Mouse (Mus musculus) activated CD4-positive, CD25-positive, alpha-beta regulatory T cell, adult 4 months (primary cell): ENCODE data around the gene Gnl2. TPM values are rescaled to one million over a fixed set of nuclear protein-coding genes. Genes with fewer than 3 reads are reported as not detected.

Source experiments
- ATAC-seq: one replicate; pipeline ENCODE4 v1.8.0; 2017
- polyA plus RNA-seq, 2 experiments: library from polyadenylated mRNA; unstranded; fragments of 100-300 nt; shearing (Covaris generic); gene quantifications; one replicate each; pipeline ENCODE4 v1.2.1; 2017

The Gnl2 gene
- polyA plus RNA-seq, 2 experiments from 2014 or later, result 60.7 to 68.3 TPM

DNA sequence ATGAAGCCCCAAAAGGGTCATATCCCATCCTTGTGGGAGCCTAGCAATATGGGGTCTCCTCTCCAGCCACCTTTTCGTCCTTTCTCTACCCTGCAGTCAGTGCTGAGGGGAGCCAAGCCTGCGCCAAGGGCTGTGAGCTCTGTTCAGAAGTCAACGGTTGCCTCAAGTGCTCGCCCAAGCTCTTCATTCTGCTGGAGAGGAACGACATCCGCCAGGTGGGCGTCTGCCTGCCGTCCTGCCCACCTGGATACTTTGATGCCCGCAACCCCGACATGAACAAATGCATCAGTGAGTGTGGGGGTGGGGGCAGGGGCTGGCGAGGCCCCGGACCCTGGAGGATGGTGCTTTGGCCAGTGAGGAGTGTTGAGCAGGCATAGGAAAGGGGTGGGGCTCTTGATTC lies 11.5 kb upstream of the Gnl2 start:
- no peak for ATAC-seq

DNA sequence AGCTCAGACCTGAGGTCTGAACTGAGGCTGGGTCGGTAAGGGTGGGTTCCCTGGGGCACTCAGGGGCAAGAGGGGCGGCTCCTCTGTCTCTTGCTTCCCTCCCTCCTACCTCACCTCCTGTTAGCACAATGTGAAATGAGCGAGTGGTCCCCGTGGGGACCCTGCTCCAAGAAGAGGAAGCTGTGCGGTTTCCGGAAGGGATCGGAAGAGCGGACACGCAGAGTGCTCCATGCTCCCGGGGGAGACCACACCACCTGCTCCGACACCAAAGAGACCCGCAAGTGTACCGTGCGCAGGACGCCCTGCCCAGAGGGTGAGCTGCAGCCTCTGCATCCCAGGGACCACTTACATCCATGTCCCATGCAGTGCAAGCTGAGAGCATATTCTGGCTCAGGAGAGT lies 8.9 kb upstream of the Gnl2 start:
- ATAC-seq, result no peak

DNA sequence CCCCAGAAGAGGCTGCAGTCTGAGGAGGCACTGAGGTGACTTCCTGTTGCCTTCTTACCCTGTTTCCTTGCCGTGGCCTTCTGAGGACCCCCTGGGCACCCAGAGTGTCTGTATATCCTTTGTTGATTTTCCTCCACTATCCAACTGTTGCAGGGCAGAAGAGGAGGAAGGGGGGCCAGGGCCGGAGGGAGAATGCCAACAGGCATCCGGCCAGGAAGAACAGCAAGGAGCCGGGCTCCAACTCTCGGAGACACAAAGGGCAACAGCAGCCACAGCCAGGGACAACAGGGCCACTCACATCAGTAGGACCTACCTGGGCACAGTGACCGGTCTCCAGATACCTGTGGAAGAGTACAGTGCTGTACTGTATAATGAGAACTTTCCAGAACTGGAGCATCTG lies 8.2 kb upstream of the Gnl2 start:
- no peak for ATAC-seq

DNA sequence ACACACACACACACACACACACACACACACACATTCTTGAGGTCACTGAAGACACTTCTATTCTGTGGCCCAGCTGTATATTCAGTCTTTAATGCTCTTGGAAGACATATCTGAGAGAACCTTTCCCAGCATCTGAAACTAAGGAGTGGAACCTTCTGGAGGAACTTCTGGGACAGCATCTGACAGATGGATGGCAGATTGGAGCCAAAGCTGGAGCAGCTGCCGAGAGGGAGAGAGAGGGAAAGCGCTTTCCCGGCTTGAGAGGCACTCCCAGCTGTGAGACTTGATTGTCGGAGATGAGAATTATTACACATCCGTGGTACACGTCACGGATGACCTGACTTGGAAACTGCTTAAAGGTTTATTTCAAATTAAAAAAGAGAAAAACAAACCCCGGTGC lies 7.7 kb upstream of the Gnl2 start:
- no peak for ATAC-seq

DNA sequence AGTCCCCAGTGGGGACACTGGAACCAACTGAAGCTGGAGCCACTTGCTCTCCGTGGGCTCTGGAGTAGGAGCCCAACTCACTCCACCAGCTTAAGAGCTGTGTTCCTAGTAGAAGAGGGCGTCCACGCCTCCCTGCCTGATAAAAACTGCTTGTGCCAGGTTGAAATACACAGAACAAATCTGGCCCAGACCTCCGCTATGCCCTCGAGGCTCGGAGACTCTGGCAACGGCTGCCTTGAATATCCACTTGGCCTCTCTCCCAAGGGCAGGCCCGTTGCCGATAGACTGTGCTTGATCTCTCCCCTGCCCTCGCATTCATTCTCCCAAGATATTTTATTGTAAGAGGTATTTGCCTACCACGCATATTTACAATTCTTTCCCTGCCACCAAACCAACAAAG lies 1.0 kb downstream of the Gnl2 start:
- no peak for ATAC-seq

DNA sequence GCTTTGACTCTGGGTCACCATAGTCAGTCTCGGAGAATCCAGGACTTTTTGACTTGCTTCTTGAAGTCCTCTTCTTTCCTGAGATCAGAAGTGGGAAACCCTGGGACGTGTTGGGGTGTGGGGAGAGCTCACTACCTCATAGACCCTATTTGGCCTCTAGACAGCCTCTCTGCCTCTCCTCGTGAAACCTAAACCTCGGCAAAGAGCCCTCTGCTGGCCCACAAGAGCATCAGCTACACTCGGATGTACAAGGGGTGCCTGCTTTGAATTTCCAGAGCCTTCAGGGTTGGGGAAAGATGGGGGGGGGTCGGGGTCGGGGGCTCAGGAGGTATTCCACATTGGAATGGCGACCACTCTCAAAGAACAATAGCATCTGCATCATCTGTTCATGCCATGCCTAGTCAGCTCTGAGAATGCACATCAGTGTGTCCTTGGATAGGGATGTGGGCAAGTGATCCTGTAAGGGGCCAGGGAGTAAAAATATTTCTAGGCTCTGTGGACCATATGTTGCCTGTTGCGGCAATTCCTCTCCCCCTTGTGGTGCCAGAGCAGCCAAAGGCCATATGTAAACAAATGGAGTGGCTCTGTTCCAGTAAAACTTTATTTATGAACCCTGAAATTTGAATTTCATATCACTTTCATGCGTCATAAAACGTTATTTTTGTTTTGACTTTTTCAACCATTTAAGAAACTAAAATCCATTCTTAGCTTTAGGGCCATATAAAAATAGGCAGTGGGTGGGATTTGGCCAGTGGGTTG lies 4.6 kb downstream of the Gnl2 start:
- ATAC-seq, result no peak

DNA sequence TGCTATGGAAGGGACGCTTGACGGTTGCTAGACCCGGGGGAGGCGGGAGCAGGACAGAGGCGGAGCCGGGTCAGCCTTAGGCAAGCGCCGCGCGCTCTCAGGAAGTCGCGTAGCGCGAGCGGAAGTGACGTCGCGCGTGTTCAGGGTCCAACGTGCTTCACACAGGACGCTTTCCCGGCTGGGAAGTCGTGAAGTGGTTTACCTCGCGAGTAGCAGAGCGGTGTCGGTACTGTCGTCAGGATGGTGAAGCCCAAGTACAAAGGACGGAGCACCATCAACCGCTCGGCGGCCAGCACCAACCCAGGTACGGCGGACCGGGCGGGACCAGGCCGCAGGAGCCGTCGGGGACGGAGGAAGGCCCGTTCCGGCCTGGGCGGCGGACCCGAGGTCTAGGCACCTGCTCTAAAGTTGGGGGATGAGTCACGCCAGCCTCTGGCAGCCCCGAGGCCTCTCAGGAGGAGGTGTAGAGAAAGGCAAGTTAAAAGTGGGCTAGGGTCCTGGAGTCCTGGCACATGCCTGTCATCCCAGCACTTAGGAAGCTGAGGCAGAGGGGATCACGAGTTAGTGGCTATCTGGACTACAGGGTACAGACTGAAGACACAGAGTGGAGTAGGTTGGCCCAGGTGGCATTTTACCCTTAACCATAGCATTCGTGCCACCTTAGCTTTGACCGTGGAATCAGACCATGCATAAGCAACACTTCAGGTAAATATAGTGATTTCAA lies 13.7 kb downstream of the Gnl2 start:
- peak; percentile 99 for ATAC-seq

DNA sequence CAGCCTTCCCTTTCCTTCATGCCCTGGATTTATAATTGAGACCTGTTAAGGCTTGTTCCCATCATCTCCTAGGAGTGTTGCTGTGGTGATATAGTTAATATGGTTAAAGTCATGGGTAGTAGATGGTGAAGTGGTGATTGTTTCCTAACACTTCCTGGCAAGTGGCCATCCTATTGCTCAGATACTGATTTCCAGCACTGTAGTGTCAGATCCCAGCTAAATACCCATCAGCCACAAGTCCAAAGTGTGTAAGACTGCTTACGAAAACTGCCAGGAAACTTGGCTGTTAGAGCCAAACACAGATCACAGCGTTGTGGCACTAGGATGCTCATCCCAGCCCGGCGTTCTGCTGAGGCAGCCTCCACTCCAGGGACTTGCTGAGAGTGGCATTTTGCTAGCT lies 18.0 kb downstream of the Gnl2 start:
- ATAC-seq, result no peak

DNA sequence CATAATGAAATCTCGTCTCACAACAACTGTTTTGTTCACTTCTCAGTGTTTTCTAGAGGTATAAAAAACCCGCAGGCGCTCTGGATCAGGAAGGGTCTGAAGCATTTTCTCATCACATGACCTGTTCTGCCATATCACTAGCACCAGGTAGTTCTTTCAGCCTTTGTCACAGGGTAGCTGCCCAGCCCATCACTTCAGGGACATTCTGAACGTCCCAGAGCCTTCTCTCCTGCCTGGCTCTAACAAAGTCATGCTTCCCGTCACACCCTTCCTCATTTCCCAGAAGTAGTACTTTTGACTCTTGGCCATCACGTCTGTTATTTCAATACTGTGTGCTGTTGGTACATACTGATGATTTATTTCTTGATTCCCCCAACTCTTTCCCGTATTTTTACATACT lies 28.1 kb downstream of the Gnl2 start:
- no peak for ATAC-seq

DNA sequence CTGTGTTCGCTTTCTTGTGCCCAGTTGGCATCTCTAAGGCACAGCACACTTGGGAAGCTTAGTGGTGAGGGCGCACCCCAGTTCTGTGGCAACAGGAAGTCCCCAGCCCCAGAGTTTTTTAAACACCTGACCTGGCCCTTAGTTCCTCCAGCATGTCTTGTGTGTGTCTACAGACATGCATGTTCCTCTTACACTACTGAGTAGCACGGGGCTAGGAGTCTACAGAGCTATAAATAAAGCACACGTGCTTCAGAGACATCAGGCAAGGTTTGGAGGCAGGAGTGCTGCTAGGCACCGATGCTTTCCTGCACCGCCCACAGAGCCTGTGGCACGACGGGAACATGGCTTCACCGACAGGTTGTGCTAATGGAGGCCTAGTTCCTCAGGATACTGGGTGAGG lies 39.0 kb downstream of the Gnl2 start:
- ATAC-seq, result no peak

DNA sequence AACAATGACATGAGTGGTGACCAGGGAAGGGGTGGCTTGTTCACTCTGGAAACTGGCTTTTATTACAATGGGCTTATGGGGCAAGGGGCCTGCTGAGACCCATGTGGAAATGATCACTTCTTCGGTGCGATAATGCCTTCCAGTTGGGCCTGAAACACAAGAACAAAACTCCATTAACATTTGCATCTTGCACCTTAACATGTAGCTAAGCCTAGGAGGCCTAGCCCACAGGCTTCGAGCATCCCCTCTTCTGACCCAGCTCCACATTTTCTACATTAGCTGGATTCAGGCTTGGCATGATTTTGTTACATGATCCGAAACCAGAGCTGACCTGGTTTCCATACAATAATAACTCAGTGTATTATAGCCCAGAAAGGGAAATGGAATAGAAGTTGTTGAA lies 40.1 kb downstream of the Gnl2 start:
- no peak for ATAC-seq

DNA sequence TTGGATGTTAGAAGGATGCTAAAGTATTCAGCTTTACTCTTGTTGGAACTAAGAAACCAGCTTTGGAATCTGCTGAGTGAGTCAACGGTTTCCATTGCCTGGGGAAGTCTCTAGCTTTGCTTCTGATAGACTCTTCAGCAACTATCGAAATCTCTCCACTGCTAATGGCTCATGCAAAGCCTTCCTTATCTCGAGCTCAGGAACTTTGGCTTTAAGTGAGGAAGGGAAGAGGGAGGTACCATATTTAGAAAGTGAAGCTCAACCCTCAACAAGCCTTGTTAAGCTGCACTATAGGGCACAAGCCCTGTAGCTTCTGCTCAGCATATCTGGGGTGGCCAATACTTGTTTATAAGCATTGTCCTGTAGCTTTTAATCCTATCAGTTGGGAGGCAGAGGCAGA lies 40.9 kb downstream of the Gnl2 start:
- no peak for ATAC-seq

DNA sequence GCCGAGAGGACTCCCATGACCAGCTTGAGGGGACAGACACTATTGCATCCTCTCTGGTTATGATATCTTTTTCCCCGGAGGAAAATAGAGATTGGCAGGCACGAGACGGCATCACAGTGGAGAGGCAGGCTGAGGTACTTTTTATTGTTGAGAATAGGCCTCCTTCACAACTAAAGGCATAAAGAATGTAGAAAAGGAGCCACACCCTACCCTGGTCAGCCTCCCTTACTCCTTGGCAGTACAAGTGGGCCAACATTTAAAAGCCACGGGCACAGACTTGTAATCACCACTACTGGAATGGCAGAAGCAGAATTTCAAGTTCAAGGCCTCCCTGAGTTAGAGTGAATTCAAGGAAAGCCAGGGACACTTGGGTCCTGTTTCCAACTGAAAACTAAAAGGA lies 41.6 kb downstream of the Gnl2 start:
- ATAC-seq, result no peak

DNA sequence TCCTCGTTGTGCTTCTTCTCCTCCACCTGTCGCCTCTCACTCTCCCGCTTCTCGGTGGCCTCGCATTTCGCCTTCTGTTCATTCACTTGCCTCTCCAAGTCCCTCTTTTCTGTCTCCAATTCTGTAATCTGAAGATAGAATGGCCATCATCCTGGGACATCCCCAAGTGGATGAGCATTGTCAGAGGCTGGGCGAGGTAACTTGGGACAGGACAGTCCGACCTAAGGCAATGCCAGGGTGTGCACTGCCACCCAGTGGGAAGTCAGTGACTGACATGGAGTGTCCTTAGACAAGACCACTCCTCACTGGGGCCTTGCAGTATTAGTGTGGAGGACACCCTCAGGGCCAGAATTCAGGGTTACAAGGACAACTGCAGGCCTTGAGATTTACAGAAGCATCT lies 42.6 kb downstream of the Gnl2 start:
- peak; percentile 54 for ATAC-seq

DNA sequence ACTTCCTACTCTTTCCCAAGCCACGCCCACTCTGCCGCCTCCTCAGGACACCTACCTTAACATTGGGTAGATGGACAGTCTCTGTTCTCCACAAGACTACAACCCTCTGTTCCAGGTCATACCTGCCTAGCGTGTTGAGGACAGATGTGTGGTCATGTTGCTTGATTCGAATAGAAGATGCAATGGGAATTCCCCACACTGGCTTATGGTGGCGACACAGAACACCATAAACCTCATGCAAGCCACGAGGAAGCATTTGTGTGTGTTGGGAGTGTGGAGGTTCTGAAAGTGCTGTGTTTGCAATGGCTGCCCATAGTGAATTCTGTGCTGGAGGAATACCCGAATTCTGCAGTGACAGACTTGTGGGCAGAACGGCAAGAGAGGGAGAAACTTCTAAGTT lies 47.4 kb downstream of the Gnl2 start:
- ATAC-seq, result no peak

DNA sequence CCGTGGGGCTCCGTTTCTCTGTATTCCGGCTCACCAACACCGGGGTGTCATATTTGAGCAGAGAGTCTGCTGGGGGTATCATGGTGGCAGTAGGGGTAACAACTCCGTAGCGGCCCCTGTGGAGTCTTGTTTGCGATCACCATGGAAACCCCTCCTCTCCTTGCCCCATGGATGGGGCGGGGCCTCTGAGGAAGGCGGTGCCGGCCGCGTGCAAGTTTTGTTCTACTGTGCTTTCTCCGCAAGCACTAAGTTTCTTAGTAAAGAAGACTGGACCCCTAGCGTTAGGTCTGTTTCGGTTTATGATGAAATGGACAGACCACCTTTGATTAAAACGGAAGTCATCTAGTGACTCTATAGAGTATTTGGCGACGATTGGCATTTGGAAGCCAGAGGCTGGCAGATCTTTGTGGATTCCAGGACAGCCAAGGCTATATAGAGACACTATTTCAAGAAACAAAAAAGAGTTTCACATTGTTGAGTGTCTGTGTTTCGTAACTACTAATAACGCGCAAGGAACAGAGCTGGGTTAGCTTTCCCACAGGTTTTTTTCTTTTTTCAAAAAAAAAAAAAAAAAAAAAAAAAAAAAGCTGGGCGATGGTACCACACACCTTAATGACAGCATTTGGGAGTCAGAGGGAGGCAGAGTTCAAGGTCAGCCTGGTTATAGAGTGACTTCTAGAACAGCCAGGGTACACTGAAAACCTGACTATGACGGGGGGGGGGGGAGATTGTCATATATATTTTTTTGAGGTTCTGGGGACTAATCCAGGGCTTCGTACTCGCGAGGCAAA lies 49.3 kb downstream of the Gnl2 start, which contains the start of gene Dnali1:
Gene Dnali1 (minus strand): TSS at position 187 of the 791 bp plus-strand sequence.
- ATAC-seq, result peak; percentile 1

DNA sequence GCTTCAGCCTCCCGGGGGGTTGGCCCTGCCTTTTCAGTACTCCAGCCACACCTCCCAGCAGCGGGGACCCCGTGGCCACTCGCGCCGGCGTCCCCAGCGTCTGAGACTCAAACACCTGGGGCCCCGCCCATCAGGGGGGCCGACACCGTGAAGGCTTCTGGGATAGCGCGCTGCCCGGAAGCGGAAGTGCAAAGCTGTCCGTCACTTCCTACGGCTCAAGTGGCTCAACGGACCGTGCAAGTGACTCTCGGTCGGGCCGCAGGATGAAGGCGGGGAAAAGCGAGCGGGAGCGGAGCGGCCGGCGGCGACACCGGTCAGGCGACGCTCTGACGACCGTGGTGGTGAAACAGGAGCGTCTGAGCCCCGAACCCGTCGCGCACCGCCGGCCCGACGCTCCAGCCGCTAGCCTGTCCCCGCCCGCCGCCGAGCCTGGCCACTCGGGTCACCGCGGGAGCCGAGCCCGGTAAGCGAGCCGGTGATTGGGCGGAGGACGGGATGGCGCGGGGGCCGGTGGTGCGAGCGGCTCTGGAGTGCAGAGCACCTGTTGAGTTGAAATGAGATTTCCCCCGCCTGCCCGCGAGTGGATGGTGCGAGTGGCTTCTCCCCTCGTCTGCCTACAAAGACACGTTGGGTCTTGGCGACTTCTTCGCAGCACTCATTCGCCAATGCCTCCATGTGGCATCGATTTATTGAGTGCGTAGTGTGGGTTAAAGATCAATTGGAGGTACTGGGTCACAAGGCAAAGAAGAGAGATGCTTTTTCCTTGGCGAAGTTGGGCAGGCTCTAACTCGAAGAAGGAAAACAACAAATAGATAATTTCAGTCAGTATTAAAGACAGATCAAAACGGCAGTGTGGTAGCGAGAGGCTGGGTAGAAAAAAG lies 50.3 kb downstream of the Gnl2 start, which contains the start of gene Snip1:
Gene Snip1 (plus strand): TSS at position 183 of the 881 bp plus-strand sequence.
- peak; percentile 88 for ATAC-seq

DNA sequence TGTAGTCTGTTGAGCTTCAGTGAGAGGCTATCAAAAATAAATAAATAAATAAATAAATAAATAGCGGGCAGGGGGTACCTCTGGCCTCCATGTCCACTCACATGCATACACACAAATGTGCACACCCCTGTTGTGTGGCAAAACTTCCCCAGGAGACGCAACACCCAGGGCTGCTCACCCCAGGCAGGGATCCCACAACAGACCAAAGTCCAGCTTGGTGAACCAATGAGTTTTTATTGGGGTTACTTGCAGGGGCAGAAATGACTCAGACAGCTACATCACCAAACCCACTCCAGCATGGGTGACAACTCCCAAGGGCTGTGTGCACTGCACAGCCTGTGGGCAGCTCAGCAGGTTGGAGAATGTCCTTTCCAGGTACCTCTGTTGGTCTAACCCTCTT lies 61.3 kb downstream of the Gnl2 start:
- no peak for ATAC-seq

DNA sequence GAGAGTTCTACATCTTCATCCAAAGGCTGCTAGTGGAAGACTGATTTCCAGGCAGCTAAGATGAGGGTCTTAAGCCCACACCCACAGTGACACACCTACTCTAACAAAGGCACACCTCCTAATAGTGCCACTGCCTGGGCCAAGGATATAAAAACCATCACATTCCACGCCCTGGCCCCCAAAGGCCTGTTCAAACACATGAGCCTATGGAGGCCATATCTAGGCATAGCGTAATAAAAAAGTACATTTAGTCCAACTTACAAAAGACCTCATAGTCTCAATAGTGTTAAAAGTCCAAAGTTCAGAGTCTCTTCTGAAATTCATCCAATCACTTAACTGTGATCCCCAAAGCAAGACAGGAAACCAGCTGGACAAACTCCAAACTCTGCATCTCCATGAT lies 62.3 kb downstream of the Gnl2 start:
- ATAC-seq, result no peak

DNA sequence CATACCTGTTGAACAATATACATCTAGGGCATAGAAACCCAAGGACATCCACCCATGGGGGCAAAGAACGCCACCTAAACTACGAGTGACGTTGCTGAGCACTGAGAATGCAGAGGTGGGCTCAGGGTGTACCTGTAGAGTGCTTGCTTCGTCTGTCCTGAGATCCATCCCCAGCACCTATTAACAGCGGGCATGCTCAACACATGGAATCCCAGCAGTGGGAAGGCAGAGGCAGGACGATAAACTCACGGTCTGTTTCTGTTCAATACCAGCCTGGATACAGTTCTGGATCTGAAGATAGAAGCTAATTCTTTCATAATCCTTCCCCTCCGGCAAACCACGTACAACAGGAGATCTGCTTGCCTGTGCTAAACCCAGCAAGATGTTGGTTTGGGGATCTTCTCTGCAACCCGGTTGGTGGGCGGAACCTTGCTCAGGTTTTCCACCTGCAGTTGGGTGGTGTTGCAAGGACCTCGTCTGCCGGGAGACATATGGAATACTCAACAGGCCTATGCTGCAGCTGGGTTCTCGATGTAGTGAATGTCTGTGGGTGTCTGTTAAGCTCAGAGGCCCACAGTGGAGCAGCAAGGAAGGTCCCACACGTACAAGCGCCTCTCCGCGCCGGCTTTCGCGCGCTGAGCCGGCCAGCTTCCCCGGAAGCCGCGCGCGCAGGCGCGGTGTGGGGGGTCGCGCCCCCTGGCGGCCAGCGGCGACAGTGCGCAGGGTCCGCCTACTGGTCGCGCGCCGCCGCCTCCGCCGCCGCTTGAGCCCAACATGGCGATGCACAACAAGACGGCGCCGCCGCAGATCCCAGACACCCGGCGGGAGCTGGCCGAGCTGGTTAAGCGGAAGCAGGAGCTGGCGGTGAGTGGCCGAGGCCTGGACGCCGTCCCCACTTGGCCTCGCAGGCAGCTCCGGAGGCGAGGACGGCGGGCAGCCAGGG lies 68.3 kb downstream of the Gnl2 start, which contains the start of gene Meaf6:
Gene Meaf6 (plus strand): TSS at position 732 of the 943 bp plus-strand sequence.
- ATAC-seq, result peak; percentile 80

DNA sequence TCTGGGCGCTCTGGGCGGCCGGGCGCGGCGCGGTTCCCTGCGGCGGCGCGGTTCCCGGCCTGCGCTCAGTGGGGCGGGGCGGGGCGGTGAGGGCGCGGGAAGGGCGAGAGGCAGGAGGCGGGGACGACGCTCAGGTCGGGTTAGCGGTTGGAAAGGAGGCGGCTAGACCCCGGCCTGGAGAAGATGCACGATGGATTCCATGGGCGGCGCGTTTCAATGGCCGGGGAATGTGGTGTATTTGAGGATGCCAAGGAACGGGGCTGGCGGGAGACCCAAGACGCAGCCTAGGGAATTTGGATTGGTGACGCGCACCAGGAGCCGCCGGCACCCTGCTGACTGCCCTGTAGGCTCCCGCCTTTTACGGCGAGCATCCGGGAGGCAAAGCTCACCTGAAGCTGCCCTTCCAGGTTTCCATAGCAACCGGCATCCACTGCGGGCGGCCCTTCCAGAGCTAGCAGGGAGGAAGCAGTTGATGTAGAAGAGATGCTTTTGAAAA lies 69.0 kb downstream of the Gnl2 start:
- ATAC-seq, result peak; percentile 53
